Mouse (Mus musculus) ES-E14 (cell line): Measurements from ENCODE around the gene Bend4.

Source experiments
- CHD2 ChIP-seq: IDR thresholded peaks from 2 replicates; pipeline ENCODE4 v1.6.1; 2014; ENCODE audit warnings: mild to moderate bottlenecking, low read depth, low read length, inconsistent platforms
- HCFC1 ChIP-seq: IDR thresholded peaks from 2 replicates; pipeline ENCODE4 v1.6.1; 2012; ENCODE audit warnings: low read length, inconsistent platforms, borderline replicate concordance; ENCODE audit not compliant: insufficient read depth
- MAFK ChIP-seq: IDR thresholded peaks from 2 replicates; pipeline ENCODE4 v1.6.1; 2014; ENCODE audit warnings: mild to moderate bottlenecking, low read depth, low read length, inconsistent platforms; ENCODE audit not compliant: insufficient read depth
- ZC3H11A ChIP-seq: IDR thresholded peaks from 2 replicates; pipeline ENCODE4 v1.6.1; 2012; ENCODE audit warnings: low read depth, mild to moderate bottlenecking, inconsistent platforms, low read length, borderline replicate concordance
- ZNF384 ChIP-seq: IDR thresholded peaks from 2 replicates; pipeline ENCODE4 v1.6.1; 2012; ENCODE audit warnings: low read depth, low read length, inconsistent platforms

- TF ChIP-seq CHD2 (no peak), ZC3H11A (no peak), MAFK (no peak), HCFC1 (no peak), ZNF384 (no peak)
These were observed 16.6 kb downstream of the Bend4 start for GRCm38 (mm10) chr5:67411475-67411874.
